In the genomic region with DNA sequence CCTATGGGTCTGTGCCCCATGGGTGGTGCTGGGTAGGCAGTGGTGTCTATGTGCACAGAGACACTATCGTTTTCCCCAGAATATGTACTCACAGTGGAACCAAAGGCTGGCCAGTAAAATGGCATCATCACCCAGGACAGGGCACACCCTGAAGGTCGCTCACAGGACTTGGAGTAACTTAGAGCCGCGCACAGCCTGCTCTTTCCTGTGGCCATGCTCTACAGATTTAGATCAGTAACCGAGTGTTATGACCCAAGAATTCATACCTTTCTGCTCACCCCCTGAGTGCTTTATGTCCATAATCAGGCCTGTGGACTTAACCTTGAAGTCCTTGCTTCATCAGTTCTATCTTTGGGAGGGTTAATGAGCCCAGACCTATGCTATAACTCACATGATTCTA, we compare ENCODE assay signal across 22 mouse cellular contexts.
DNase-seq lines count a peak whose midpoint lies in the region; ATAC-seq lines count a peak whose summit lies in the region.
"Had no signal": no experiment of that assay in that cellular context is flagged by ENCODE, and none has a peak within 500 bp of the region (broad histone marks: within the 10 kb centered on the region; RNA-seq: fewer than 3 reads in every experiment).

No protein-coding gene starts in this region.

- no peaks in the 10 kb centered on the region for H3K9me3 ChIP-seq in kidney, embryonic 14.5 days (ENCODE audit: control insufficient read depth, low read length)
- no peaks in the 10 kb centered on the region for H3K9me3 ChIP-seq in kidney, embryonic 16.5 days (ENCODE audit: low read length)
- H3K9me3 ChIP-seq: embryonic facial prominence, embryonic 15.5 days; forebrain, embryonic 10.5 days; forebrain, embryonic 13.5 days had no signal

- no peak overlapping the region for H3K9ac ChIP-seq in kidney, embryonic 14.5 days (ENCODE audit: low read depth, low read length)
- no peak overlapping the region for H3K9ac ChIP-seq in kidney, embryonic 16.5 days (replicated peaks; ENCODE audit: low read length)
- H3K9ac ChIP-seq: embryonic facial prominence, embryonic 13.5 days; embryonic facial prominence, embryonic 15.5 days; forebrain, embryonic 13.5 days had no signal

- no peaks in the 10 kb centered on the region for H3K4me1 ChIP-seq in kidney, embryonic 14.5 days (ENCODE audit: control insufficient read depth, insufficient read depth, low read length)
- peaks cover 11% of the 10 kb centered on the region for H3K4me1 ChIP-seq in kidney, embryonic 16.5 days (ENCODE audit: insufficient read depth, low read length)
- H3K4me1 ChIP-seq: forebrain, embryonic 13.5 days had no signal

- intact Hi-C loops in heart, postnatal 36 days (cut with DNase I), result no loop called here

- 38% methylated on average over 5 of the region's 5 CpGs for WGBS in kidney, embryonic 14.5 days
- WGBS in kidney, embryonic 16.5 days, result 37% methylated on average over 5 of the region's 5 CpGs

- H3K4me3 ChIP-seq in kidney, embryonic 14.5 days (ENCODE audit: low read length), result no peak overlapping the region
- H3K4me3 ChIP-seq in kidney, embryonic 16.5 days (ENCODE audit: low read length), result no peak overlapping the region
- H3K4me3 ChIP-seq: embryonic facial prominence, embryonic 13.5 days; embryonic facial prominence, embryonic 15.5 days; erythroblast, embryonic 14.5 days; forebrain, embryonic 10.5 days; forebrain, embryonic 13.5 days had no signal

- H3K36me3 ChIP-seq in kidney, embryonic 14.5 days (ENCODE audit: control insufficient read depth, insufficient read depth, low read length), result no peaks in the 10 kb centered on the region
- H3K36me3 ChIP-seq in kidney, embryonic 16.5 days (ENCODE audit: insufficient read depth, low read length), result no peaks in the 10 kb centered on the region
- H3K36me3 ChIP-seq: embryonic facial prominence, embryonic 13.5 days; embryonic facial prominence, embryonic 15.5 days; forebrain, embryonic 10.5 days had no signal

- H3K27me3 ChIP-seq in kidney, embryonic 14.5 days (ENCODE audit: control insufficient read depth, insufficient read depth, low read length), result no peaks in the 10 kb centered on the region
- H3K27me3 ChIP-seq in kidney, embryonic 16.5 days (ENCODE audit: insufficient read depth, low read length), result no peaks in the 10 kb centered on the region
- H3K27me3 ChIP-seq: forebrain, embryonic 13.5 days had no signal

- no peak overlapping the region for H3K27ac ChIP-seq in kidney, embryonic 14.5 days (ENCODE audit: low read depth, low read length)
- no peak overlapping the region for H3K27ac ChIP-seq in kidney, embryonic 16.5 days (ENCODE audit: low read length)
- H3K27ac ChIP-seq: embryonic facial prominence, embryonic 13.5 days; embryonic facial prominence, embryonic 15.5 days; forebrain, embryonic 10.5 days; forebrain, embryonic 13.5 days had no signal

- DNase-seq in heart, adult 11 months, result peak; percentile 64
- no peak for DNase-seq in heart, postnatal 36 days
- no peak for DNase-seq in kidney, adult 18-20 months
- no peak for DNase-seq in kidney, postnatal 36 days
- DNase-seq: adrenal gland, adult 2 months; adrenal gland, postnatal 10 days; adrenal gland, postnatal 25 days; cerebellum, adult 11 months; cerebellum, adult 18-20 months; cerebellum, adult 8-10 months; cerebellum, adult 9-11 months; cerebellum, postnatal 14 days; cerebellum, postnatal 36 days; embryo, embryonic 11 days had no signal

- ATAC-seq in kidney, embryonic 14.5 days (ENCODE audit: low FRiP score, low TSS enrichment), result peak; percentile 37
- ATAC-seq in kidney, embryonic 16.5 days (ENCODE audit: low FRiP score, low TSS enrichment), result peak; percentile 58
- ATAC-seq: forebrain, embryonic 13.5 days; forebrain, embryonic 16.5 days had no signal

- no peak overlapping the region for H3K4me2 ChIP-seq in kidney, embryonic 14.5 days (replicated peaks; ENCODE audit: low read depth, low read length)
- H3K4me2 ChIP-seq in kidney, embryonic 16.5 days (replicated peaks; ENCODE audit: low read depth, low read length), result no peak overlapping the region
- H3K4me2 ChIP-seq: embryonic facial prominence, embryonic 13.5 days; embryonic facial prominence, embryonic 15.5 days; forebrain, embryonic 13.5 days had no signal
